Mouse (Mus musculus): ENCODE measurements at regions not wholly inside any gene's neighbourhood (a gene's known extent, or its start where the extent isn't known, plus 50 kb on each side); places are given as distances from the start of the nearest gene placed in this dataset.

GRCm38 (mm10) chr6:31942696-31943095, 107.3 kb upstream of the 1700012A03Rik start:
- no peak for TF ChIP-seq CTCF (IDR thresholded peaks at IDR 0.05; ENCODE audit: insufficient read depth, low read depth, low read length)
- no peak for TF ChIP-seq POLR2A (IDR thresholded peaks at IDR 0.05; ENCODE audit: insufficient read depth, low read depth, low read length)

All from olfactory bulb, adult 2 months (tissue).